Mouse (Mus musculus) thymus, postnatal 4 days (tissue): ENCODE results near the gene Esrrg.

Source experiments
- DNase-seq: peaks from one replicate; pipeline ENCODE4 v3.0.0; 2021

Gene Esrrg

DNA sequence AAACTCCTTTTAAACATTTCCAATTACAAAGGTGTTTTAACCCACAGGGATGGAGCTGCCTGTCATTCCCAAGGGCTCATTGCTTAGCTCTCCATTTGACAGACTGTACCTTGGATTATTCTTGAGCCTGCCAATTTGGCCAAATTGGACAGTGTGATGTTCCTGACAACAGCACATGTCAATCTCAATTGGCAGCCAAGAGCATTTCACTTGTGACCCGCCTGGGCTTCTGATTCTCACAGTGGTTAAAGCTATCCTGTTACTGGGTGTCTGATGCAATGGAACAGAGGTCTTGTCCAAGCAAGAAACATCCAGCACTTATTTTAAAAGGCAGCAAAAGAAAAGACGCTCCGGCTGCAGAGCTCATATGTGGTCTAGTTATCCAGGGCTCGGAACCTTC, 310.3 kb downstream of the Esrrg start:
- DNase-seq, result no peak

DNA sequence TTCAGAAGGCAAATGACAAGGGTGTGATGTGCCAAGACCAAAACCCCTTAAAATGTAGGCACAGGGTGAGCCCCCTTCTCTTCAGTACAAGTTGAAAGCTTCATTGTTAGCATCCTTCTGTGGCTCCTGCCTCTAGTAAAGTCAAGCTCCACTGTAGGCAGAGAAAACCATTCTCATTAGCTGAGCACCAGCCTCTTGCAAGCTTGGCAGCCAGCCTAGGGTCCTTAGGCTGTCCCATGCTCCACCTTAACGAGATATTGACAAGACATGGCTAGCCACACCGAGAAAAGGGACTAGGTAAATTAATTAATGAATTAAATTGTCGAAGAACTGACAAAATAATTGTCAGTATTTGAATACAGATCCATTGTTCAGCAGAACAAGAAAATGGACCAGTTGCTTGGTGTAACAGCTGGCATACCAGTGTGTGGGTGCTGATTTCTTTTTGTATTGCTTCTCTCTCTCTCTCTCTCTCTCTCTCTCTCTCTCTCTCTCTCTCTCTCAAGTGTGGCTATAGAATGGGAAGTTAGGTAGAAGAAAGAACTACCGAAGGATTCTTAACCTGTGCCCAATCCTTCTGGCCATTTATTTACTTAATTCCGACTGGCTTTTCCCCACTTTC, 311.7 kb downstream of the Esrrg start:
- no peak for DNase-seq

DNA sequence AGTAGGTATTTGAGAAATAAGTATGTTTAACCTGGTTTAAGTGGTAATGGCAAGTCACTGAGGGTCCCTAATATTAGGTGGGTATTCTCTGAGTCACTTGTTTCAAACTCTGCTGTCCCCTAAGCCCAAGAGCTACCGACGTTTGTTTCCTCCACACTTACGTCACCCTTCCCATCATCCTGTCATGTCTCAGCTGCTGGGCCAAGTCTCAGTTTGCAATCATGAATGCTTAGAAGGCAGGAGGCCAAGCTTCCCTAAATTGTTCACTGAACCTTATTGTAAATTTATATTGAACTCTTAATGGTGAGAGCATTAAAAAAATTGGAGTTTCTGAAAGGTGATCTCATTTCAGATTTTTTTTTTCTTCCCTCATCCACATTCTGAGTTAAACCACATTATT, 322.6 kb downstream of the Esrrg start:
- DNase-seq, result no peak

DNA sequence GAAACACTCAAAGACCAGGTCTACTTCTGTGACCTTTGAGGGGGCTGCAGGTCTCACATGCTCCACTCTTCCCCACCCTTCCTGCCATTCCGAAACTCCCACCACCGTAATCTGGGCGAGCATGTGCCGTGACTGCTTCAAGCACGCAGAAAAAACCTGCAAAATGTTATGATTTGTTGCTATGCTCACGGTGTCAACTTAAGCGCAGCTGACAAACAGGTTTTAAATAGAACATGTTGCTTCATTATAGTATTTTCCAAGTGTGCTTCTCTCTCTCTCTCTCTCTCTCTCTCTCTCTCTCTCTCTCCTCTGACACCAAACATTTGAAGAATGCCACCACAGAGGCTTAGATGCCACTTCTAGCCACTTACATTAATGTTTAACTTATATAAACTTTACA, 330.1 kb downstream of the Esrrg start:
- no peak for DNase-seq

DNA sequence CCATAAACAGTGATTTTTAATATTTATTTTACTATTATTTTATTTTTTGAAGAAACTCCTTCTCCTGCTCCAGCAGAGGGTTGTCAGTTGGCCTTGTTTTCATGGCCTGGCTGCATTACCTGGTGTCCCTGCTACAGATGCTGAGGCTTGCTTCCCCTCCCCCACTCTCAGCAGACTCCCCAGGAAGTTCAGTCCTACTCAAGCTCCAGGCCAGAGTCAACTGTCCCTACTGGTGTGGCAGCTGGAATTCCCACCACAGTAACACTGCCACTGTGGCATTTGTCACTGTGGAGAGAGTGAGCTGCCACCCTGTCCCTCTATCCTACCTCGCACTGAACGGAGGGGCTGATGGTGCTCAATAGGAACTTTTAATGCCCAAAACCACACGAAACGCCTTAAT, 330.5 kb downstream of the Esrrg start:
- no peak for DNase-seq

DNA sequence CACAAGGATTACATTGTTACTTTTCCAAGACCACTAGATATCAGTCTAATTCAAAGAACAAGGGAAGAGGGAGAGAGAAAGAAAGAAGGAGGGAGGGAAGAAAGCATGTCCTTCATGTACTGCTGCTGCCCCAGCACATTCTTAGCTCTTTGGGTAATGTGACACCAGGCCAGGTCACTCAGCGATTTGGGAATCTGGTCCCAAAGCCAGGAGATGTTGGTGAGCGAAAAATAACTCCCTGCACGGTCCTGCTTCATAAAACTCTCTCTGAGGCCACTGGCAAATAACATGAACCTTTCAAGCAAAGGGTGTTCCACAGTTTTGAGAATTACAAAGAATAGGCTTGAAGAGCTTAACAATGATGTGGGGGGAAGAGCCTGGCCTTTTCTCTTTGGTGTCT, 342.9 kb downstream of the Esrrg start:
- DNase-seq, result no peak

DNA sequence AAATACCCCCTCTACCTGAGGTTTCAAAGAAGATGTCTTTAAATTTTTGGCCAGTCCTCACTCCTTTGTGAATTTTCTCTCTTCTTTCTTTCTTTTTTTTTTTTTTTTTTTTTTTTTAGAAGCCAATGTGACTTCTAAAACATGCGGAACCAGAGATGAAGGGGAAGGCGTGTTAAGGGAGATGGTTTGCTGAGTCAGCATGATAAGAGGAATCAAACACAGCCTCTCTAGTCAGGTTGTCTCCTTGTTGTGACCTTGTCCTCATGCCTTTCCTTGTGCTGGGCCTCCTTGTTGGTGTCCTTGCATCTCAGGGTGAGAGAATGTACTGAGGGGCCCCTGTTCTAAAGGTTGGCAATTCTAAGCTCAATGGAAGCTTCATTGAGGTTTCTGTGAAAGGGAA, 348.1 kb downstream of the Esrrg start:
- DNase-seq, result no peak

DNA sequence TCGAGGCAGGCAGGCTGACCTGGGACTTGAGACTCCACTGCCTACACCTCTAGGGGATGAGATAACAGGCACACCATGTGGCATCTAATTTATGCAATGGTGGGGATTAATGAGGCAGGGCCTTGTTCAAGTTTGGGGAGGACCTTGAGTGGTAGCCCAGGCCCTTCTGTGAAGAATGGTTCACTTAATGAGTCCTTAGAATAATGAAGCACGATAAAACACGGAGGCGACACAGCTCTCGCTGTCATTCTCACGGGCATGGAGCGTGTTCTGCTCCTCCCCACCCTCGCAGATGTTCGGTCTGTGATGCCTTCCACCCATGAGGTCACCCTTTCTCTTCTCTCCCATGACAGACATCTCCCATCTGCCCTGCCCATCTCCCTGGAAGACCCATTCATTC, 350.6 kb downstream of the Esrrg start:
- no peak for DNase-seq

DNA sequence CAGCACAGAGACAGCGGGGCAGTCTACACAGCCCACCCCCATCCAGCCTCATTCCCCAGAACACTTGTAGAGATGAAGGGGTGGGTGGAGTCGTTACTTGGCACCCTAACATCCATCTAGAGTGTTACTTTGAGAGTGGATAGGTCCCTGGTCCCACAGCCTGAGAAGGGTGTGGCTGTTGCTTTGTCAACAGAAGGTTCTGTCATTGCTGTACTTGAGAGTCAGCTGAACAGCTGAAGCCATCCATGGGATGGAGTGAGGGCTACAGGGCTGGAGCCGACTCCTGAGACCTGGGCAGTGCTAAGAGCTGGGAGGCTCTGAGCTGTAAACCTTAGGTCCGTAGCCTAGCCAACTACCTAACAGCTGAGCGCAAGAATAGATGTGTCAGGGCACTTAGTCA, 352.9 kb downstream of the Esrrg start:
- no peak for DNase-seq

DNA sequence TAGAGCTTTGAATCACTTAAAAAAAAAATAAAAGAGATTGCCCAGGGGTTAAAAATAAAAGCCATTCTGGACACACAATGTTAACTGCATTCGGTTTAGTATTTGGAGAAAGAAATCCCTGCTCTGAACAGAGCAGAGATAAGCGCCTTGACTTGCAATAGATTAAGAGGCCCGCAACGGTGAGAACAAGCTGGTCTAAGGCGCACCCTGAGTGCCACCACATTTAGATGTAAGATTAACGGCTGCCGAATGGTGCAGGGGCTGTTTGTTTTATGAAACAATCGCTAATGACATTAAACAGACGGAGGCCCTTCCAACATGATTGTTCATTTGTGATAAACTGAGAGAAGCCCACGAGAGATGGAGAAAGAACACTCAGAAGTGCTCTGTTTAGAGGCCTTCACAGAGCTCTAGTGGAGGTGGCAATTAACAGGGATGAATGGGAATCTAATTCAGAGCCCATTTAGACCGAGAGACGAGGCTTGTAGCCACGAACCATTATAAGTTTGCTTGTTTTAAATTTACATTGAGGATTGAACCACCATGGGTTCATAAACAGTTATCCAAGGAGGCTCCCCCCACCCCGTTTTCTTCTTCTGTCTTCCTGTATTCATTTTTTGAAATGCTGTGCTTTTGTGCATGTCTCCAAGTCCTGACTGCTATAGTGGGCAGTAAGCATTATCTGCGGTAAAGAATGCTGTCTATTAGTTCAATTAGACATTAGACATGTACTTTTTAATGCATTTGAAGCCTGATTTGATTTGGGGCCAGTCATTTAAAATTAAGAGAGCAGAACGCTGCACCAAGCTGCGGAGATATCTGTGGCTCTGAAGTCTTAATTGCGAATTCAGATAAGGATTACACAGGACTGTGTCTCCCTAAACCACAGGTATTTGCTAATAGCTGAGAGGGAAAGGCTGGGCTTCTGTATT, 356.5 kb downstream of the Esrrg start:
- no peak for DNase-seq

DNA sequence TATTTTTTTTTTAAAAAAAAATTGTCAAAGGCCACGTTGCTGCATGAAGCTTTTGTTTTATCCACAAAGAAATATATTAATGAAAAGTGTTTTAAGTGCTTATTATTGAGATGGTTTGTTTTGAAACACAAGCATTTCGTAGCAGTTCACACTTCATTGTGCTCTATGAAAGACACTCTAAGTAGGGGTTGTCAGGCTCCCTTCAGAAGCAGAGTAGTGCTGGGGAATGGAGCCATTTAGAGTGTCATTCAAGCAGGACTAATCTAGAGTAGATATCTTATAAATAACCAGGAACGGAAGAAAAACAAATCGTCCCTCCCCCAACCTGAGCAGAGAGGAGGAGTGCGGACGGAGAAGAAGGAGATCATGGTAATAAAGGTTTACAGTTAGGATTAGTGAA, 357.3 kb downstream of the Esrrg start:
- DNase-seq, result no peak

DNA sequence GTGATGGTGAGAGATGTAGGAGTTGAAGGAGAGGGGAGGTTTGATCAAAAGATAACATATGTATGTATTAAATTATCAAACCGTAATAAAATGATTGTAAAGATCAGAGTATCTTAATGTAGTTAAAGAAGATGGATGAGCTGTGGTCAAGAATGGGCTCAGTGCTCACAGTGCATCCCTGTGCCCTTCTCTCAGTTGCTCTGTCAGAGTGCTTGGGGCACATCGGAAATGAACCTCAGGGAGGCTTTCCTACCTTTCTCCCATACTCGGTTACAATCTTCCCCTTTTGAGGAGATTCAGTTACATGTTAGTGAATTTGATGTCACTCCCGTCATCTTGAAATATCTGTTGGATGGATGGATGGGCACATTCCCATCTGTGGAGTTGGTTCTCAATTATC, 359.8 kb downstream of the Esrrg start:
- no peak for DNase-seq

DNA sequence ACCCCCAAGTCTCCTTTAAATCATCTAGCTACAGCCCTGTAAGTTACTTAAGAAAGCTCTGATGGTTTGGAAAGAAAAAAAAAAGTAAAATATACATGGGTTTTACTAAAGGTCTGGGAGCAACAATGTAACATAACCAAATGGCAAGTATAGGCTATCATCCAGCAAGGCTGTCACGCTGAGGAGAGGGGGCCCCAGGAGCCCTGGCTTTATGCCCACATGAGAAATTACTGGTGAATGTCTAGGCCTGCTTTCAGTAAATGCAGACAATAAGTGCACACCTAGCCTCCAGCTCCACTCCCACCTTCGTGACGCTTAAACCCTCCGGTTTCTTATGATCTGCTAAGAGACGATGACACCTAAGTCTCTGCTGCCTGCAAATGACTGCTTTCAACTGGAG, 360.9 kb downstream of the Esrrg start:
- no peak for DNase-seq

DNA sequence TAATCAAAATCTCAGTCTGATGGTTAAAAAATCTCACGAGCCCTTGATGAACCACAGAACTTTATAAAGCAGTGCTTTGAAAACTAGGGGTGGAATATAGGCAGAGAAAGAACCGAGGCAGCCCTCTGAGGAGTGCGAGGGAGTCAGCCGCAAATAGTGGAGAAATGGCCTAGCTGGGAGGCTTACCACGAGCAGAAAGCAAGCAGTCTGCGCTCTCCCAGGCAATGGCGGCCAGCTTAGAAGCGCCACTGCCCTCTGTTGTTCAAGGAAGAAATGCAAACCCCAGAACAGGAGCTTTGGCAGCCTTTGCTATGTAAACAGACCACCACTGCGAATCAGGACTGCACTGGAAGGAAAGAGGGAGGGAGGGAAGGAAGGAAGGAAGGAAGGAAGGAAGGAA, 365.8 kb downstream of the Esrrg start:
- no peak for DNase-seq

DNA sequence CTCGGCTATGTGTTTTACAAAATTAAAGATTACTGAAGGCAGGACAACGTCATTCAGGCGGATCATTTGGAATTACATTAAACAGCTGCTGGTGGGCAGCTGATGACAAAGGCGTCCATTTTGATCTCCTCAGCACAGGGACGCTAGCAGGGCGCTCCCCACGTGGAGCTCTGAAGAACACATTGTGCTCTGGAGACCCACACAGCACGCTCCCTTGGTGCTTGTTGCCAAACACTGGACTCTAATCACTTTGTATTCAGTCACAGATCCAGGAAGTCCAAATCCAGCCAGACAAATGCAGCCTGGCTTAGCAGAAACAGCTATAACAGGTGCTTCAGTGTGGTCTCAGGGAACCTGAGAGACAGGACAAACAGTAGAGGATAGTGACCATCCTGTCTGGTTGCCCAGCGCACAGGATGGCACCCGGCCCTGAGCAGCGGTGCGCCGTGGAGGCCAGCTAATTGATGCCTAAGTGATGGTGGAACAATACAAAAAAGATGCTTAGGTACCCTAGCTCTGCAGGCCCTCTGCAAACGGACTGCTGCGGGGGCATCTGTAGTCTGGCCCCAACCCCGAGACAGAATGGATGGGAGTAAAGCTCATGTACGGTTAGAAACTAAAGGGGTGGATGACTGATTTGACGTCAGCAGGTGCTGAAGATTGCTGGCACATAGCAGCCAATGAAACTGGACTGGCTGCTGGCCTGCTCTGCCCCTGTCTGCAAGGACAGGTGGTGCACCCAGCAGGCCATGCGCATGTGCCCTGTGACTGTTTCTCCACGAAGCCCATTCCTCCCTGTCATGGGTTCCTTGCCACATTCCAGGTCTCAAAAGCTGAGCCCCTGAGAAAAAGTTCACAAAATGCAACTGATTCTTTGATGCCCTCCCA, 367.1 kb downstream of the Esrrg start:
- DNase-seq, result no peak

DNA sequence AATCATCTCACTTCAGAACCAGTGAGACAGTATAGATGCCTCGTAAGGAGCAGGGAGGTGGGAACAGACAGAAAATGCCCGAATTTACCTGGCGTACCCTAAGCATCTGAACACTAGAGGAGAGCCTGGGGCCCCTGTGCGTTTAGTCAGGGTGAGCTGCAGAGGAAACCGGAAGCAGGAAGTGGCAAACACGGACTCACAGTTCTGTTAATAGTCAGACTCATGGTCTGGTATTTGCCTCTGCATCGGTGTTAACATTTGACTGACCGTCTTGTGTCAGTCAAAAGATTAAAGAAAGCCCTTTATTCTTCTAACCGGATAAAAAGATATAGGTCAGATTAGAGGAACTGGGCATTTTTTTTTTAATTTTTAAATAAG, 367.8 kb downstream of the Esrrg start:
- no peak for DNase-seq

DNA sequence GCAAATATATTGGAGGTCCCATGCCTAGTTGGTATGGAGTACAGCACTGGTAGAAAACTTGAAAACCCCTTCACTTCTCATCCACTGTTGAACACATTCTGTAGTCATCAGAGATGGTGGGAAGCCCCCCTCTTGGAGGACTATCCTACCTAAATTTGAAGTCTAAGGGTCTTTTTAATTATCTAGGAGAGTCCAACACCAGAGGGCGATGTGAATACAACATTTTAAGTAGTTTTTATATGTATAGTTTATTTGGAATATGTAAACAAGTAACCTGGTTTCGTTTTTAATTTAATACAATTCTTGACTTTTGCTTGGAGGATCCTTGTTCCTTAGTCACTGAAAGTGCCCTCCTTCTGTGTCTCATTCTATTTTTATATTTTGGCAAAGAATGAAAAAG, 372.4 kb downstream of the Esrrg start:
- no peak for DNase-seq

DNA sequence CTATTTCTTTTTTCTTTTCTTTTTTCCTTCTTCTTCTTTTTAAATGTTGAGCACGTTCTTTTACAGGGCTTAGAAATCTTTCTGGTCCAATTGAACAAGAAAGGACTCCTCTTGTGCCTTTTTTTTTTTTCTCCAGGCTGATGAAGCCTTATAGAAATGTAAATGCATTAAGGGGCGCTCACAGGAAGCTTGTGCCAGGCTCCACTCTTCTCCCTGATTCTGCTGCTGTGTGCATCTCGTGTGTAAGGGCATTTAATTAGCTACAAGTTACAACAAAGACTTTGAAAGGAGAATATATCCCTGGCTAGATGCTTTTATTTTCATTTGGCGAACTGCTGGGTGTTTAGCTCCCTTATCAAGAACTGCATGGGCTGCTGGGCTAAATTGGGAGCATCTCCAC, 374.6 kb downstream of the Esrrg start:
- DNase-seq, result no peak

DNA sequence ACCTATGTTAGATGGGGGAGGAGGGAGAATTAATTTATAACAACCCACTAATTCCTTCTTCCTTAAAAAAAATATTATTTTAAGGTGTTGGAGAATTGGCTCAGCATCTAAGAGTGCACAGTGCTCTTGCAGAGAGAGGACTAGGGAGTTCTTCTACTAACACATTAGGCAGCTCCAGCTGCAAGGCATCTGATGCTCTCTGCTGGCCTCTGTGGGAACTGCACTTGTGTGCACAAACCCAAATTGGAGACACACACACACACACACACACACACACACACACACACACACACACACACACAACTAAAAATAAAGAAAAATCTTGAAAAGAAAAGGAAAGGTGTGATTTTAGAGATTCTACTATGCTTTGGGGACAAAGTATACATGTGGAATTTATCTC, 381.6 kb downstream of the Esrrg start:
- DNase-seq, result peak; percentile 24

DNA sequence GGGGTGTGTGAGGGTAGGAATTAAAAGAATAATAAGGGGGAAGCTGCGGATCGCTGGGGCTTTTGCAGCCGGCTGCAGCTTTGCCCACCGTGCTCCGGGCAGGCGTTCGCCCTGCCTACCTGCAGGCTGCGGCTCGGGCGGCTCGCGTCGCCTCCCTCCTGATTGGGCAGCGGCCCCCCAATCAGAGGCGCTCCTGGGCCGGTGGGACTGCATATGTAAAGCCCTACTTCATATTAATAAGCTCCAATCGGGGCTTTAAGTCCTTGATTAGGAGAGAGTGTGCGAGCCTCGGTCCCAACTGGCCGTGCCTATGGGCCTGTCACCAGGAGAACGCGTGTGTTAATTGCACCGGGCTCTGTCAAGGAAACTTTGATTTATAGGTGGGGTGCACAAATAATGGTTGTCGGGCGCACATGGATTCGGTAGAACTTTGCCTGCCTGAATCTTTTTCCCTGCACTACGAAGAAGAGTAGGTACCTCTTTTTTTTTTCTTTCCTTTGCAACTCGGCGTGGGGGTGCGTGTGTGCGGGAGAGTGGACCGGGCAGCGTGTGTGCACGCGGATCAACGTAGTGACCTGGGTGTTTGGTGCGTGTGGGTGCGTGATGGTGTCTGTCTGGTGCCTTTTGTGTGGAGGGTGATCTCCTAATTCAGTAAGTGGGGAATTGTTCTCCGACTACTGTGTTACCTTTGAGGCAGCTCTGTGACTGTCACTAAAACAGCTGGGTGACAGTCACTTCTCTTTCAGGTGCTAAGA, 389.2 kb downstream of the Esrrg start:
- DNase-seq, result peak; percentile 15

DNA sequence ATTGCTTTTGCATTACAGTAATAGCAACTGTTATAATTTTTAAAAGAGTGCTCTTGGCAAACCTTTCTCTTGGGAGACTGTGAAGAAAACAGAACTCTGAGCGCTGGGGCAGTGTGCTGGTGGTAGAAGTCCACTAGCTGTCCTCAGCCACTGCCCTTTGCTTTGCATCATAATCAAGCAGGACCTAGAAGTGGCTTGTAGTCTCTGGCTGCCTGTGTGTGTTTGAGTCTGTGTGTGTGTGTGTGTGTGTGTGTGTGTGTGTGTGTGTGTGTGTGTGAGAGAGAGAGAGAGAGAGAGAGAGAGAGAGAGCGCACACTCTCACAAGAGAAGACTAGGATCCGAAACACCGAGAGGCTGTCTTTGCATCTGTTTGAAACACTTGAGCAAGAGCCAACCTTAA, 390.5 kb downstream of the Esrrg start:
- DNase-seq, result no peak

DNA sequence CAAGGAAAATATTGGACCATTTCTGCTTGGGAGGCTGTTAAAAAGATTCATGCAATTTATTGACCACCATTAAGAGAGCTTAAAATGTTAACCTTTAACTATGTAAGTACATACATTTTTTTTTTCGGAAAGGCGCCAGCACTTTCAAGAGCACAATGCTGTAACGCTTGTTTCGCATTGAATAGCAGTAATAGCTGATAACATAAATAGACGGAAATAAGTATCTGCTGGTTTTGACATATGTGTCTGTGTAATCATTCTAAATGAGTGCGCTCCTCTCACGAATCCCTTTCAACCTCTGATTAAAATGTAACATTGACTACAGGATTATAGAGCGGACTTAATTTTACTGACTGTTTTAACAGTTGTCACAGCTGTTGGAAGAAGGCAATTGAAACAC, 391.6 kb downstream of the Esrrg start:
- DNase-seq, result no peak
